Mouse (Mus musculus): Measurements from ENCODE around the gene Gm3285. TPM values are rescaled to one million over a fixed set of nuclear protein-coding genes. Genes with fewer than 3 reads are reported as not detected.
A peak's percentile ranks its signal among the peaks of the same experiment; 100 is the strongest.

Gene Gm3285
- polyA plus RNA-seq, 1 experiment from 2014 or later: not detected

DNA sequence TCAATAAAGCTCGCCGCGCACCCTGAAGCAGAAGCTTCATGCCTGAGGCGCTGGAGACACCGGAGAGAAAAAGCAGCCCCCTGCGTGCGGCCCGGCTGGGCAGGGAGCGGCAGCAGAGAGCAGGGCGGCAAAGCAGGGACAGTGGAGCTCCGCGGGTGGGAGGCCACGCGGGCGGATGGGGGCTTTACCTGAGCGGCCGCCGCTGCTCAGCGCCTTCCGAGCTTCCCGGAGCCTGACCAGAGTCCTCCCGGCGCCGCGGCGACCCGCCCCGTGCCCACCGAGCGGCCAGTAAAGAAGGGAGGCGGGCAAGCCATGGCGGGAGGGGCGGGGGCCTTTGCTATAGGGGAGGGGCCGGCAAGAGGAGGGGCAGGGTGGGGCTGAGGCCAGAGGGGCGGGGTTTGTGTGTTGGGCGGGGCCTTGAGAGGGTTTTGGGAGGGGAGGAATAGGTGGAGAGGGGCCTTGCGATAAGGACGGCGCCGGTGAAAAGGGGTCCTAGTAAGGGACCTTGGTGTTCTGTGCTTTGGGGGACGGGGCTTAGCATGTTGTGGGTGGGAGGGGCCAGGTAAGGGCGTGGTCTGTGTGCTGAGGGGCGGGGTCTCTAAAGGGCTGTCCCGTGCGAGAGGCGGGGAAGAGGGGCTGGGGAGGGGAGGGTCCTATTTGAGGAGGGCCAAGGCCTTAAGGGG lies 40.6 kb downstream of the Gm3285 start, which contains the start of gene Lrrc3:
Gene Lrrc3, minus strand, starts transcription at position 326 of the 683 bp plus-strand sequence.
- WGBS: under 1% methylated on average over 43 of the region's 46 CpGs
- TF ChIP-seq CTCF (IDR thresholded peaks at IDR 0.05; ENCODE audit: low read depth): peak; percentile 40; the same call in 1 of the 2 replicates
- Histone ChIP-seq H3K4me3 (replicated peaks; ENCODE audit: low read depth, low read length) (peak within 1 kb of the TSS; percentile 62), H3K27ac (no peak within 1 kb of the TSS), H3K9me3 (replicated peaks; ENCODE audit: low read length) (no peaks in the 10 kb centered on the region), H3K36me3 (ENCODE audit: insufficient read depth, low read length) (no peaks in the 10 kb centered on the region), H3K4me1 (replicated peaks; ENCODE audit: insufficient read depth, low read length) (0 out of 2 replicates have a peak, but pooled peaks cover 2% of the 10 kb centered on the region), H3K27me3 (ENCODE audit: insufficient read depth, low read length) (no peaks in the 10 kb centered on the region), H3K9ac (ENCODE audit: low read depth, low read length) (peak within 1 kb of the TSS; percentile 57; the same call in 1 of the 2 replicates), H3K4me2 (ENCODE audit: low read length) (peak within 1 kb of the TSS; percentile 93)
- DNase-seq (ENCODE audit: low spot score) (peak; percentile 69), ATAC-seq (replicated peaks; ENCODE audit: low FRiP score, low read depth) (peak; percentile 89)

DNA sequence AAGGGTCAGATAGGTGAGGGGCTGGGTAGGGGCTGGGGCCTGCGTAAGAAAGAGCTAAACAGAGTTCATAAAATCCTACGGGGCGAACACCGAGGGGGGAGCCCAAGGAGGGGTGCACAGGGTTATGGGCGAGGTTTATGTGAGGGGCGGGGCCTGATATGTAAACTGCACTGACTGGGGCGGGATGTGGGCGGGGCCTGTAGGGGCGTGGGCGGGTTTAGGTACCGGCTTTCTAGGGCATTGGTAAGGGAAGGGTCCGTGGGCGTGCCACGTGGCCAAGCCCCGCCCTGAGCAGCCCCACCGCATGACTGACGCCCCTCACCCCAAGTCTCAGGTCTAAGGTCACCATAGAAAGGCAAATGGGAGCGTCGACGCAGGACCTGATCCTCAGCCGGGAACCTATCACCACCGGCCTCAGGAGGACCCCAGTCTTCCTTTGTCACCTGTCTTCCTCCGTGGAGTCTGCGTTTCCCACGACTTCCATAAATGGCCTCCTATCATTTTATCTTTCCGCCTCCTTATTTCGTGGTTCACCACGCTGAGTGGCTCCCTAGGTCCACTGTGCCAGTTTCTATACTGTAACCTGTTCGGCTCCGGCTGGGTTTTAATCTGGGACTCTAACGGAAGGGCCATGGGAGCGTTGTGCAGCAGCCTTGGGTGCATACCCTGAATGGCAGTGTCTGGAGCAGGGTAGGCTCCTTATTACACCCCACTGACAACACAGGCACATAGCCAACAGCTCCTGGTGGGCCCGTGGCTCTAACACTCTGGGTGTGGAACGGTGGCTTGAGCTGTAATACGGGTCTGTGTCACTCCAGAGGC lies 41.3 kb downstream of the Gm3285 start:
- Histone ChIP-seq H3K4me3 (replicated peaks; ENCODE audit: low read depth, low read length) (peak overlapping the region; percentile 62), H3K4me2 (ENCODE audit: low read length) (peak overlapping the region; percentile 93), H3K36me3 (ENCODE audit: insufficient read depth, low read length) (no peaks in the 10 kb centered on the region), H3K27ac (no peak overlapping the region), H3K27me3 (ENCODE audit: insufficient read depth, low read length) (no peaks in the 10 kb centered on the region), H3K4me1 (replicated peaks; ENCODE audit: insufficient read depth, low read length) (0 out of 2 replicates have a peak, but pooled peaks cover 2% of the 10 kb centered on the region), H3K9me3 (replicated peaks; ENCODE audit: low read length) (no peaks in the 10 kb centered on the region), H3K9ac (ENCODE audit: low read depth, low read length) (peak overlapping the region; percentile 57; the same call in 1 of the 2 replicates)
- ATAC-seq (replicated peaks; ENCODE audit: low FRiP score, low read depth) (peak; percentile 88), DNase-seq (ENCODE audit: low spot score) (peak; percentile 74)
- TF ChIP-seq CTCF (IDR thresholded peaks at IDR 0.05; ENCODE audit: low read depth): no peak
- 5% methylated on average over 34 of the region's 35 CpGs for WGBS

Other genes with a start within 250 kb of the Gm3285 start
- 51.4 and 53.5 TPM in 2 replicates for gene Ube2g2, start 239.7 kb upstream of the Gm3285 start, polyA plus RNA-seq (2015; fragmentation: Nextera tagmentation; extraction: Ambion mirVana)
- 0.41 and 0.43 TPM in 2 replicates for gene Tspear, start 175.4 kb upstream of the Gm3285 start, polyA plus RNA-seq (2015; fragmentation: Nextera tagmentation; extraction: Ambion mirVana)
- not detected in 2 replicates for gene Gm19402, start 171.2 kb upstream of the Gm3285 start, polyA plus RNA-seq (2015; fragmentation: Nextera tagmentation; extraction: Ambion mirVana)
- not detected in 2 replicates for gene Gm9508, start 164.7 kb upstream of the Gm3285 start, polyA plus RNA-seq (2015; fragmentation: Nextera tagmentation; extraction: Ambion mirVana)
- gene Gm10272, start 155.3 kb upstream of the Gm3285 start, polyA plus RNA-seq (2015; fragmentation: Nextera tagmentation; extraction: Ambion mirVana): not detected in 2 replicates
- gene Gm10024, start 150.5 kb upstream of the Gm3285 start, polyA plus RNA-seq (2015; fragmentation: Nextera tagmentation; extraction: Ambion mirVana): not detected in 2 replicates
- not detected in 2 replicates for gene Gm10142, start 146.2 kb upstream of the Gm3285 start, polyA plus RNA-seq (2015; fragmentation: Nextera tagmentation; extraction: Ambion mirVana)
- not detected in 2 replicates for gene Krtap12-1, start 141.4 kb upstream of the Gm3285 start, polyA plus RNA-seq (2015; fragmentation: Nextera tagmentation; extraction: Ambion mirVana)
- not detected in 2 replicates for gene Gm10100, start 135.5 kb upstream of the Gm3285 start, polyA plus RNA-seq (2015; fragmentation: Nextera tagmentation; extraction: Ambion mirVana)
- gene Gm18596, start 119.3 kb upstream of the Gm3285 start, polyA plus RNA-seq (2015; fragmentation: Nextera tagmentation; extraction: Ambion mirVana): not detected in 2 replicates
- not detected in 2 replicates for gene Gm9736, start 110.6 kb upstream of the Gm3285 start, polyA plus RNA-seq (2015; fragmentation: Nextera tagmentation; extraction: Ambion mirVana)
- not detected in 2 replicates for gene Gm3233, start 102.3 kb upstream of the Gm3285 start, polyA plus RNA-seq (2015; fragmentation: Nextera tagmentation; extraction: Ambion mirVana)
- gene Gm3238, start 90.7 kb upstream of the Gm3285 start, polyA plus RNA-seq (2015; fragmentation: Nextera tagmentation; extraction: Ambion mirVana): not detected in 2 replicates
- not detected in 2 replicates for gene Gm7138, start 85.0 kb upstream of the Gm3285 start, polyA plus RNA-seq (2015; fragmentation: Nextera tagmentation; extraction: Ambion mirVana)
- not detected in 2 replicates for gene Gm3250, start 79.4 kb upstream of the Gm3285 start, polyA plus RNA-seq (2015; fragmentation: Nextera tagmentation; extraction: Ambion mirVana)
- not detected in 2 replicates for gene Gm7137, start 73.8 kb upstream of the Gm3285 start, polyA plus RNA-seq (2015; fragmentation: Nextera tagmentation; extraction: Ambion mirVana)
- gene Gm9639, start 66.9 kb upstream of the Gm3285 start, polyA plus RNA-seq (2015; fragmentation: Nextera tagmentation; extraction: Ambion mirVana): not detected in 2 replicates
- not detected in 2 replicates for gene Gm19668, start 62.8 kb upstream of the Gm3285 start, polyA plus RNA-seq (2015; fragmentation: Nextera tagmentation; extraction: Ambion mirVana)
- gene Gm9507, start 50.1 kb upstream of the Gm3285 start, polyA plus RNA-seq (2015; fragmentation: Nextera tagmentation; extraction: Ambion mirVana): not detected in 2 replicates
- gene Gm2696, start 47.3 kb upstream of the Gm3285 start, polyA plus RNA-seq (2015; fragmentation: Nextera tagmentation; extraction: Ambion mirVana): not detected in 2 replicates
- gene Krtap10-4, start 34.9 kb upstream of the Gm3285 start, polyA plus RNA-seq (2015; fragmentation: Nextera tagmentation; extraction: Ambion mirVana): not detected in 2 replicates
- gene Krtap10-10, start 26.0 kb upstream of the Gm3285 start, polyA plus RNA-seq (2015; fragmentation: Nextera tagmentation; extraction: Ambion mirVana): not detected in 2 replicates
- gene Gm36176, start 15.2 kb upstream of the Gm3285 start, polyA plus RNA-seq (2015; fragmentation: Nextera tagmentation; extraction: Ambion mirVana): not detected in 2 replicates
- not detected in 2 replicates for gene Gm10318, start 9.1 kb upstream of the Gm3285 start, polyA plus RNA-seq (2015; fragmentation: Nextera tagmentation; extraction: Ambion mirVana)
- gene Lrrc3, start 40.6 kb downstream of the Gm3285 start, polyA plus RNA-seq (2015; fragmentation: Nextera tagmentation; extraction: Ambion mirVana): 2.9 and 3.0 TPM in 2 replicates
- 0.20 and 0.40 TPM in 2 replicates for gene Trpm2, start 108.6 kb downstream of the Gm3285 start, polyA plus RNA-seq (2015; fragmentation: Nextera tagmentation; extraction: Ambion mirVana)
- gene 1810043G02Rik, start 116.5 kb downstream of the Gm3285 start, polyA plus RNA-seq (2015; fragmentation: Nextera tagmentation; extraction: Ambion mirVana): 29.8 and 32.0 TPM in 2 replicates
- gene Pfkl, start 148.1 kb downstream of the Gm3285 start, polyA plus RNA-seq (2015; fragmentation: Nextera tagmentation; extraction: Ambion mirVana): 78.8 and 86.6 TPM in 2 replicates
- gene Dnmt3l, start 180.0 kb downstream of the Gm3285 start, polyA plus RNA-seq (2015; fragmentation: Nextera tagmentation; extraction: Ambion mirVana): 0.48 and 0.62 TPM in 2 replicates
- 0.34 and 0.40 TPM in 2 replicates for gene Aire, start 181.6 kb downstream of the Gm3285 start, polyA plus RNA-seq (2015; fragmentation: Nextera tagmentation; extraction: Ambion mirVana)
- 6.3 and 6.5 TPM in 2 replicates for gene Icosl, start 207.3 kb downstream of the Gm3285 start, polyA plus RNA-seq (2015; fragmentation: Nextera tagmentation; extraction: Ambion mirVana)

Measured in kidney, postnatal 0 days (tissue).